Mouse (Mus musculus): Measurements from ENCODE around the gene Hist1h2ai. TPM values are rescaled to one million over a fixed set of nuclear protein-coding genes. Genes with fewer than 3 reads are reported as not detected.
"Not testable (repeated sequence)": the region's sequence is repeated elsewhere in the genome, so short reads cannot be mapped to it uniquely, and the experiment has no call there.

Gene Hist1h2ai
- total RNA-seq (2021), result 10 to 100 TPM in 1 of 2 experiments, not detected in 1; 17.9 TPM

GRCm38 (mm10) chr13:21715864-21716539 lies at the start of gene Hist1h2ai, which contains the start of gene Hist1h2bl:
TSS of gene Hist1h2ai (plus strand) at chr13:21716422.
TSS of gene Hist1h2bl (minus strand) at chr13:21716143.
- intact Hi-C loops (cut with DNase I), result loop anchor here (10.0 kb wide), 2 partner anchors 119 to 1969 kb away; partner anchors contain the start of genes Hist1h2ac, Hist1h2ap, Hist1h2bc and Hist1h2br
- peak; percentile 63 for DNase-seq (ENCODE audit: low spot score)

- intact Hi-C loops (cut with DNase I), result no loop called here
These were observed 38.9 kb upstream of the Hist1h2ai start, which contains the start of gene Olfr1360 for GRCm38 (mm10) chr13:21677305-21677704. TSS of gene Olfr1360 (minus strand) at chr13:21677405.

GRCm38 (mm10) chr13:21697811-21698210 lies 18.4 kb upstream of the Hist1h2ai start, which contains the start of gene Olfr1359:
TSS of gene Olfr1359 (plus strand) at chr13:21698111.
- intact Hi-C loops (cut with DNase I), result no loop called here

More at GRCm38 (mm10) chr13:21677305-21677704, 38.9 kb upstream of the Hist1h2ai start, which contains the start of gene Olfr1360:
- DNase-seq (ENCODE audit: low spot score), result no peak

GRCm38 (mm10) chr13:21706669-21707068 lies 9.6 kb upstream of the Hist1h2ai start:
- DNase-seq (ENCODE audit: low spot score), result no peak
- intact Hi-C loops (cut with DNase I), result loop anchor here (5.0 kb wide), 1 partner anchor 1661 kb away; the partner anchor contains the start of gene Zfp322a

More at GRCm38 (mm10) chr13:21697811-21698210, 18.4 kb upstream of the Hist1h2ai start, which contains the start of gene Olfr1359:
- DNase-seq (ENCODE audit: low spot score), result no peak

- peak; percentile 68 for DNase-seq (ENCODE audit: low spot score)
- intact Hi-C loops (cut with DNase I), result loop anchor here (5.0 to 10.0 kb wide), 8 partner anchors 125 to 1975 kb away; partner anchors contain the start of genes Hist1h2ac, Hist1h2af, Hist1h2ap and Hist1h2bc
These were observed 6.1 kb upstream of the Hist1h2ai start for GRCm38 (mm10) chr13:21710031-21710711.

GRCm38 (mm10) chr13:21710821-21711525 lies 5.2 kb upstream of the Hist1h2ai start:
- intact Hi-C loops (cut with DNase I), result loop anchor here (5.0 to 10.0 kb wide), 8 partner anchors 124 to 1974 kb away; partner anchors contain the start of genes Hist1h2ac, Hist1h2af, Hist1h2ap and Hist1h2bc
- peak; percentile 38 for DNase-seq (ENCODE audit: low spot score)

- intact Hi-C loops (cut with DNase I), result loop anchor here (5.0 to 10.0 kb wide), 8 partner anchors 123 to 1973 kb away; partner anchors contain the start of genes Hist1h2ac, Hist1h2af, Hist1h2ap and Hist1h2bc
- DNase-seq (ENCODE audit: low spot score), result no peak
These were observed 4.5 kb upstream of the Hist1h2ai start for GRCm38 (mm10) chr13:21711698-21712097.

- no peak for DNase-seq (ENCODE audit: low spot score)
- intact Hi-C loops (cut with DNase I), result loop anchor here (1.0 to 10.0 kb wide), 9 partner anchors 20 to 1970 kb away; partner anchors contain the start of genes Hist1h2ac, Hist1h2af, Hist1h2ap and Hist1h2bc
These were observed 1.5 kb upstream of the Hist1h2ai start for GRCm38 (mm10) chr13:21714725-21715124.

- DNase-seq (ENCODE audit: low spot score), result no peak
- intact Hi-C loops (cut with DNase I), result loop anchor here (10.0 kb wide), 2 partner anchors 120 to 1970 kb away; partner anchors contain the start of genes Hist1h2ac, Hist1h2ap, Hist1h2bc and Hist1h2br
These were observed 925 bp upstream of the Hist1h2ai start for GRCm38 (mm10) chr13:21715131-21715863.

- DNase-seq (ENCODE audit: low spot score), result not testable (repeated sequence)
- intact Hi-C loops (cut with DNase I), result loop anchor here (10.0 kb wide), 2 partner anchors 118 to 1968 kb away; partner anchors contain the start of genes Hist1h2ac, Hist1h2ap, Hist1h2bc and Hist1h2br
These were observed 544 bp downstream of the Hist1h2ai start for GRCm38 (mm10) chr13:21716540-21717391.

- intact Hi-C loops (cut with DNase I), result loop anchor here (10.0 kb wide), 2 partner anchors 117 to 1967 kb away; partner anchors contain the start of genes Hist1h2ac, Hist1h2ap, Hist1h2bc and Hist1h2br
- DNase-seq (ENCODE audit: low spot score), result peak; percentile 69
These were observed 1.5 kb downstream of the Hist1h2ai start, which contains the start of gene Hist1h3h for GRCm38 (mm10) chr13:21717397-21718357. TSS of gene Hist1h3h (plus strand) at chr13:21717659.

GRCm38 (mm10) chr13:21718381-21719080 lies 2.3 kb downstream of the Hist1h2ai start:
- intact Hi-C loops (cut with DNase I), result loop anchor here (10.0 kb wide), 2 partner anchors 116 to 1966 kb away; partner anchors contain the start of genes Hist1h2ac, Hist1h2ap, Hist1h2bc and Hist1h2br
- no peak for DNase-seq (ENCODE audit: low spot score)

- intact Hi-C loops (cut with DNase I), result not testable (repeated sequence)
These were observed 5.0 kb downstream of the Hist1h2ai start for GRCm38 (mm10) chr13:21721107-21721756.

GRCm38 (mm10) chr13:21721757-21722372 lies 5.6 kb downstream of the Hist1h2ai start, which contains the start of gene Hist1h2bm:
TSS of gene Hist1h2bm (plus strand) at chr13:21722044.
- peak; percentile 30 for DNase-seq (ENCODE audit: low spot score)
- intact Hi-C loops (cut with DNase I), result not testable (repeated sequence)

More at GRCm38 (mm10) chr13:21721107-21721756, 5.0 kb downstream of the Hist1h2ai start:
- DNase-seq (ENCODE audit: low spot score), result not testable (repeated sequence)
